Mouse (Mus musculus) spleen, adult 12 weeks (tissue): ENCODE measurements around the gene Gipc2.

ENCODE experiments used
- DNase-seq: peaks from one replicate; pipeline ENCODE4 v3.0.0; 2022; ENCODE audit warnings: low spot score

Gipc2 gene

DNA sequence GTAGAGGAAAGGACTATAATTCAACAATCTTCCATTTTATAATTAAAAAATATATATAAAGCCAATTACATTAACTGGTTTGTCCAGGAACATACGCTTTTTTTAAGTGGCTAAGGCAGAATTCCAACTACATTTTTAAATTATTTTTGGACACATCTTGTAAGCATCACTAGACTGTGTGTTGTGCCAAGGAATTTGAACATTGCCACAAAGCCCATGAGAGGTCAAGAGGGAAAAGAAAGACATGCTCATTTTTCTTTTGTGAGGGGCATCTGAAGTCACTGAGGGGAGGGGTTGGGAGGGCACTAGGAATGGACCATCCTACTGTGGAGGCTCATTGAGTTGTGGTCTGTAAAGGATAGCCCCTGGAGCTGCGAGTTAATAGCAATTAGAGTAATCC is 97.0 kb downstream of the Gipc2 start:
- no peak for DNase-seq

DNA sequence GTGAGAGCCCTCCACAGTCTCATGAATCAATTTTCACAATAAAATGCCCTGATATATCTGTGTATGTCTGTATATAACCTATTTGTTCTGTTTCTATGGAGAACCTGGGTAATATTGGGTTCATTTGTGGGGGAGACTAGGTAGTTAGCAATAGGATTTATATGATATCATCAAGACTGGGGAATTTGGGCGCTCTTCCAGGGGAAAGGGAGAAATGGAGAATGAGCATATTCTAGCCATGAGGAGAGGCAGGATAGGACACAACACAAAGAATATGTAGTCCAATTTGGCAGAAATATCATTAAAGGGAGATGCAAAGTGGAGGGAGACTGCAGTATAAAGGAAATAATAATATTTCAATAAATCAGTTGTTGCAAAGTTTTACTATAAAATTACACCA is 97.7 kb downstream of the Gipc2 start:
- DNase-seq, result no peak

DNA sequence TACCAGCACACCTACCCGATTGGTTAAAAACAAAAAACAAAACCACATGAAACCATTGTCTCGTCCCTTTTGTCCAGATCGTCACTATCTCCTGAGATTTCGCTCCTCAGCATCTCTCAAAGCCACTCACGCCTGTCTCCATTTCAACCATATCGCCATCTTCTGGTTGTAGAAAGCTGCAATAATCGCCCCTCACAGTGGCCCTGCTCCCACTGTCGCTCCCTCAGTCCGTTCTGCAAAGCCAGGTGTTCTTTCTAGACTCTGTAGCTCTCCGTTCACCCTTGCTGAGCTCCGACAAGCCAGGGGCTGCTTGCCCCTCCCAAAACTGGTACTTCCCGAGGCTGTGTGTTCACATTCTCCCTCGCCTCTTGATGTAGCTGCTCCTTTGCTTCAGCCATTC is 99.3 kb downstream of the Gipc2 start:
- no peak for DNase-seq

DNA sequence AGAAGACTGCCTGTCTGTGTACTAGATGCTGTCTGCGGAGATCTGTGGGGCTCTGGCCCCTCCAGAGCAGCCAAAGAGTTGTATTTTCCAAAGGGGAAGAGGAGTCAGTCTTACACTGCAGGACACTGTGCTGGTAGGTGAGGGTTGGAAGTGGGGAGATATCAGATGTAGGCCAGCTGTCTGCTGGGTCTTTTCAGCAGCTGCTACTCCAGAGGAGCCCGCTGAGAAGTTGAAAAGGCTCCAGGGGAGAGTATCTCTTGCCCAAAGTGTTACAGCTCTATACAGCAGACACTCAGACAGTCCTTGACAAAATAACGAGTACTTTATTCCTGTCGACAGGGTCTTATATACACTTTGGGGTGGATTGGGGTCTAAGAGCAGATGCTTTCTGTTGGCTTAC is 100.2 kb downstream of the Gipc2 start:
- DNase-seq, result no peak

DNA sequence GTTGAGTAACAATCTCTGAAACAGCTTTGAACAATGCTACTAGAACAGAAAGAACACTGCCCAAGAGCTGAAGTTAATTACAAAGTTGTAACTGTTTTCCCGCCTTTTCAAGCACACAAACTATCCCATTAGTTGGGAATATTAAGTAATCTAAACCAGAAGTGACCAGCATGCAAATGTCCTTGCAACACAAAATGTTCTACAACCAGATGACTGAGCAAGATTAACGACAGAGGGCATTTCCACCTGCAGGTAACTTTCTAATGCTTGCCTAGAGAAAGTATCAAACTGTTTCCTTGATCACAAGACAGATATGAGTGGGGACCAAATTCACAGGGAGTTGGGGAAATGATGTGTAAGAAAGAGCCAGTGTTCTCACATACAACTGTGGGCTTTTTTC is 101.9 kb downstream of the Gipc2 start:
- DNase-seq, result no peak

DNA sequence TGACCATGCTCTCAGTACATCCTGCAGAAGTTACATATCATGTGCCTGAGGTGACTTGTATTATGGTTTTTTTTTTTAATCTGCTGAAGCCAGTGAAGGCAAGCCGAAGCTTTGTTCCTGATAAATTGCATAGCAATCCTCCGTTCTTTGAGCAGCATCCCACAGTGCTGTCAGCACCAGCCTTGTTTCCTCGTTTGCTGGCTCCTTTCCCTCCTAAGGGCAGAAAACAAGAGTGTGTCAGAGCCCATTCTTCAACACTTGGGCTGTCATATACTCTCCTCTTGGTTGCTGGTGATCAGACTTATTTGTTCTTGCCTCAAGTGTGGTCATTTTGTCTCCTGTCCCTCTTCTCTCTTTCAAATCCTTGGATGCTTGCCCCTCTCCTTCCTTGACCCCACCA is 103.2 kb downstream of the Gipc2 start:
- DNase-seq, result no peak

DNA sequence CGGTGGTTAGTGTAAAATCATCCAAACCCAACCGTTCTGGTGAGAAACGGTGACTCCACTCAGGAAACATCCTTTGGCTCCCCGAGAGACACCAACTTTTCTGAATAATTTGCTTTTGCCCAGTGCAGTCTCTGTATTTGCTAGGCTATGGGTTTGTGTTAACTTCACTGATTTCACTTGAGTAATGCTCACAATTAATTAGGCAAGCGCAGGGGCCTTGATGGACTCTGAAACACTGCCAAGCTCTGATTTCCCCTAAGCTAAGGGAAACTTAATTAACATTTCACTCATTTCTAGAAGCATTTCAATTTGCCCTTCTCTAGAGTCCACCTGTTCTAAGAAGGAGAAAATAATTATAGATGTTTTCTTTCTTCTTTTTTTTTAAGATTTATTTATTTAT is 104.9 kb downstream of the Gipc2 start:
- DNase-seq, result no peak

DNA sequence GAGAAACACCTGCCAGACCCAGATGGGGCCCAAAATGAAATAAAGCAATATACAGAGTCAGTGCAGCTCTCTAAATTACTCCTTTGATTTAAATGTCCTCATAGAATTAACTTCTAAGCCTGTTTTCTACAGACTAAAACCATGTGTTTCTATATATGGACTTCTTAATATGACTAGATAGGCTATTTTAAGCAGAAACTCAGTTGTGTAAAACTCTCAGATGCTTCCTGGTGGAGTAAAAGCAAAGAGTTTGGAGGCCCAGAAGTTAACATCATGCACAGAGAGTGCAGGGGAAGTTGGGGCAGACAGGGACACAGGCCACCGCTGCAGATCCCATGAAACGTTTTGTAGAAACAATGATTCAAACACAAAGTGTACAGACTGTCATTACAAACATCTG is 107.8 kb downstream of the Gipc2 start:
- DNase-seq, result no peak

DNA sequence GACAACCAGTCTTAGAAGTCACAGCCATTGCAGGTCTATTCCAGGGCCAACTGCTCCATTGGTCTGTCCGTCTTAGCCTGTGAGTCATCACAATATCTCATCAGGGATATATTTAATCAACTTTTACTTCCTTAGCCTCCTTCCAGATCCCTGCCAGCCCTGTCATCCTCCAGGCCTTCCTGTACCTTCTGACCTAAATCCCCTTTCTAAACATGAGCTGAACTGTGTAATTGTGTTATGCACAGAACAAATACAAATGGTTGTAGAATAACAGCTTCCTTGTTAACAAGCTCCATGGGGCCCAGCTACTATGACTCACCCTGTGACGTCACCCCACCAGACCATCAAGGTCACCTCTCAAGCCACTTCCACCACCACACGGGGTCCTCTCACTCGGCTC is 111.8 kb downstream of the Gipc2 start:
- no peak for DNase-seq

DNA sequence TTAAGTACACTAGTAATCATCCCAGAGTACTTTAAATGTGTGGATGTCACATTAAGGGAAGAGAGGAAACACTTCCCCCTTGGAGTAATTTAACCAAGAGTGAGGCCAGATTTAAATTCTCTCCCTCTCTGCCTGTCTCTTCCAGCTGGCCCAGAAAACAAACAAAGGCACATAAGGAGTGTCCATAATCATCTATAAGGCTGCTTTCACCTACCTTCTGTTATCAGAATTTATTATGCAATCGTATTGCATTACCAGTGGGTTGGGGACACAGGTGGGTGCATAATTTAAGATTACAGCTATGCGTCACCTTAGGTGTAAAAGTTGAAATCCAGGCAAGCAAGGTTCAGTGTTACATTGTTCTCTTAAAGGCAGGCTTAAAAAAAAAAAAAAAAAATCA is 114.1 kb downstream of the Gipc2 start:
- no peak for DNase-seq

DNA sequence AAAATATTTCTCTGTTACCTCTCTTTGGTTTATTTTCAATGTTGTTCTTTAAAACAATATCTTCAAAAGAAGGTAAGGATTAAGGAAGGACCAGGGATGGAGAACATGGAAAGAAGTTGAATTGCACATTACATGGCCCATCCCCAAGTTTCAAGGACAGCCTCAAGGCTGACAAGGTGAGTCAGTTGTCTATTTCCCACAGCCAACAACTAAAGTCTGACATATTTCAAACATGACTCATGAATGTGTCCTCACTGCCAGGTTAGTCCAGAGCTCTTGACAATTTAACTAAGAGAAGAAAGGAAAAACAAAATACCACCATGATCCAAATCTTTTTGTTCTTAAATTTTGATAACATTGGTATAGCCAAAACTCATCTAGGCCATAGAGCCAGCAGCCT is 118.1 kb downstream of the Gipc2 start:
- no peak for DNase-seq

DNA sequence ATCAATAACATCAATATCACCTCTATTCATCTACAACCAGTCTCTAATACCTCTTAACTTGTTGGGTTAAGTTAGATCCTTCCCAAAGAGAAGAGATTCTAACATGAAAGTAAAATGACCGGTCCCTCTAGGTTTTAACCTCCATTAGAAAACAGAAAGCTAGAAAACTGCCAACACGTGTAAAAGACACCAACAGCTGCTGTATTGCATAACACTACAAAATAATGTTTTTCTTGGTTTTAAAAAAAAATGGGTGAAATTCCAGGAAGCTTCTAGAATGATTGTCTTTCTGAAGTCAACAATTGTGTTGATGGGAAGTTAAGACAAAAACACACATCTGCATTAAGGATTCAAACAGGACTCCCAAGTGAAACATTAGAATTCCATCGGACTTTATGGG is 119.1 kb downstream of the Gipc2 start:
- DNase-seq, result no peak
